Mouse (Mus musculus): Measurements from ENCODE around the gene Hras.

- no peak for TF ChIP-seq POLR2A (IDR thresholded peaks at IDR 0.05; ENCODE audit: control insufficient read depth, extremely low read depth, insufficient read depth, low read length, poor library complexity)
- no peak for TF ChIP-seq CTCF (IDR thresholded peaks at IDR 0.05; ENCODE audit: borderline replicate concordance, control insufficient read depth, extremely low read depth, insufficient read depth, low read length, poor library complexity)
These were observed 16.9 kb upstream of the Hras start for GRCm38 (mm10) chr7:141210606-141211131.
